Mouse (Mus musculus): ENCODE data around the gene Ambn. TPM values are rescaled to one million over a fixed set of nuclear protein-coding genes. Genes with fewer than 3 reads are reported as not detected.

Ambn gene
- polyA plus RNA-seq, 1 experiment from 2014 or later, result 0.90 TPM

Other genes starting within 250 kb of the Ambn start
- not detected in 2 replicates for gene Gm7714, start 187.1 kb upstream of the Ambn start, polyA plus RNA-seq (2016; fragmentation: Nextera tagmentation; extraction: Ambion mirVana)
- not detected in 2 replicates for gene Prol1, start 138.7 kb upstream of the Ambn start, polyA plus RNA-seq (2016; fragmentation: Nextera tagmentation; extraction: Ambion mirVana)
- gene Amtn, start 79.9 kb upstream of the Ambn start, polyA plus RNA-seq (2016; fragmentation: Nextera tagmentation; extraction: Ambion mirVana), result 0.23 TPM in 1 of 2 replicates, not detected in the other
- gene Enam, start 32.0 kb downstream of the Ambn start, polyA plus RNA-seq (2016; fragmentation: Nextera tagmentation; extraction: Ambion mirVana), result 0.04 TPM in 1 of 2 replicates, not detected in the other
- gene Jchain, start 71.9 kb downstream of the Ambn start, polyA plus RNA-seq (2016; fragmentation: Nextera tagmentation; extraction: Ambion mirVana), result 0.23 and 0.27 TPM in 2 replicates
- 65.0 and 76.6 TPM in 2 replicates for gene Utp3, start 98.5 kb downstream of the Ambn start, polyA plus RNA-seq (2016; fragmentation: Nextera tagmentation; extraction: Ambion mirVana)
- 31.6 and 40.2 TPM in 2 replicates for gene Rufy3, start 109.0 kb downstream of the Ambn start, polyA plus RNA-seq (2016; fragmentation: Nextera tagmentation; extraction: Ambion mirVana)
- gene Grsf1, start 220.2 kb downstream of the Ambn start, polyA plus RNA-seq (2016; fragmentation: Nextera tagmentation; extraction: Ambion mirVana), result 68.2 and 69.3 TPM in 2 replicates

Data from embryonic facial prominence, embryonic 12.5 days (tissue).